Mouse (Mus musculus) left cerebral cortex, postnatal 25 days (tissue): ENCODE data around the gene Rtl8c. TPM values are rescaled to one million over a fixed set of nuclear protein-coding genes. Genes with fewer than 3 reads are reported as not detected.
A peak's percentile ranks its signal among the peaks of the same experiment; 100 is the strongest.
"Not testable (repeated sequence)": the region's sequence is repeated elsewhere in the genome, so short reads cannot be mapped to it uniquely, and the experiment has no call there.

ENCODE experiments used
- DNase-seq, 2 experiments: peaks; one replicate each; pipeline ENCODE4 v3.0.0; 2022; ENCODE audit warnings: low spot score in 2 of 2, mixed read lengths in 1 of 2
- intact Hi-C: fragments of 180-260 bp; cut with DNase I; formaldehyde crosslinking; loops from one replicate; pipeline ENCODE4 v1.15.1; 2025
- total RNA-seq, 2 experiments: library from RNA; stranded (reverse); gene quantifications; 2 replicates each; pipeline ENCODE4 v1.2.3; 2021

The Rtl8c gene
- total RNA-seq = 100 to 1,000 TPM; 253 to 257 TPM

GRCm38 (mm10) chrX:53607242-53608121 is at the start of gene Rtl8c:
Gene Rtl8c (plus strand): TSS chrX:53608032.
- DNase-seq = peak; percentile 76 to 90
- intact Hi-C loops = loop anchor here (5.0 kb wide), 1 partner anchor 65 kb away; the partner anchor contains the start of gene Rtl8b

GRCm38 (mm10) chrX:53579311-53579710 is 28.5 kb upstream of the Rtl8c start:
- intact Hi-C loops = no loop called here
- DNase-seq = no peak

GRCm38 (mm10) chrX:53581407-53581806 is 26.4 kb upstream of the Rtl8c start:
- intact Hi-C loops, DNase-seq: not testable (repeated sequence)

- DNase-seq, intact Hi-C loops: not testable (repeated sequence)
Observed at GRCm38 (mm10) chrX:53583404-53583803, 24.4 kb upstream of the Rtl8c start.

GRCm38 (mm10) chrX:53599993-53600392 is 7.8 kb upstream of the Rtl8c start:
- DNase-seq = peak; percentile 35 to 60
- intact Hi-C loops = not testable (repeated sequence)

- not testable (repeated sequence) for DNase-seq
- intact Hi-C loops = loop anchor here (5.0 kb wide), 1 partner anchor 66 kb away; the partner anchor contains the start of gene Rtl8b
Observed at GRCm38 (mm10) chrX:53606176-53606575, 1.7 kb upstream of the Rtl8c start.

GRCm38 (mm10) chrX:53608122-53608813 is 436 bp downstream of the Rtl8c start:
- DNase-seq = peak; percentile 6 to 22
- intact Hi-C loops = loop anchor here (5.0 kb wide), 1 partner anchor 64 kb away; the partner anchor contains the start of gene Rtl8b

GRCm38 (mm10) chrX:53608879-53609278 is 1.0 kb downstream of the Rtl8c start, which contains the start of gene Gm14597:
Gene Gm14597 (minus strand): TSS chrX:53608979.
- not testable (repeated sequence) for DNase-seq
- intact Hi-C loops = loop anchor here (5.0 kb wide), 1 partner anchor 63 kb away; the partner anchor contains the start of gene Rtl8b

- intact Hi-C loops = loop anchor here (5.0 kb wide), 1 partner anchor 187 kb away; the partner anchor contains the start of gene Xlr
Observed at GRCm38 (mm10) chrX:53610571-53610970, 2.7 kb downstream of the Rtl8c start.

GRCm38 (mm10) chrX:53611395-53611794 is 3.6 kb downstream of the Rtl8c start:
- intact Hi-C loops = loop anchor here (5.0 kb wide), 1 partner anchor 186 kb away; the partner anchor contains the start of gene Xlr
- DNase-seq = not testable (repeated sequence)

More at GRCm38 (mm10) chrX:53610571-53610970, 2.7 kb downstream of the Rtl8c start:
- peak; percentile 71 to 79 for DNase-seq

- DNase-seq, intact Hi-C loops: not testable (repeated sequence)
Observed at GRCm38 (mm10) chrX:53638107-53638506, 30.3 kb downstream of the Rtl8c start.

GRCm38 (mm10) chrX:53642604-53642979 is 34.8 kb downstream of the Rtl8c start:
- intact Hi-C loops, DNase-seq: not testable (repeated sequence)

GRCm38 (mm10) chrX:53642980-53643961 is 35.4 kb downstream of the Rtl8c start, which contains the start of gene Rtl8a:
Gene Rtl8a (minus strand): TSS chrX:53643682.
- intact Hi-C loops = not testable (repeated sequence)
- peak; percentile 62 to 75 for DNase-seq

GRCm38 (mm10) chrX:53645885-53646284 is 38.1 kb downstream of the Rtl8c start:
- peak in 1 of 2 experiments; percentile 12 for DNase-seq

GRCm38 (mm10) chrX:53652917-53653316 is 45.1 kb downstream of the Rtl8c start:
- DNase-seq, intact Hi-C loops: not testable (repeated sequence)

More at GRCm38 (mm10) chrX:53645885-53646284, 38.1 kb downstream of the Rtl8c start:
- intact Hi-C loops = no loop called here
